Mouse (Mus musculus) heart, postnatal 14 days (tissue): ENCODE results near the gene Ifit2. TPM values are rescaled to one million over a fixed set of nuclear protein-coding genes. Genes with fewer than 3 reads are reported as not detected.

ENCODE experiments used
- DNase-seq, 2 experiments: peaks; one replicate each; pipeline ENCODE4 v3.0.0; 2021 to 2022
- intact Hi-C: fragments of 180-260 bp; cut with DNase I; formaldehyde crosslinking; loops from one replicate; pipeline ENCODE4 v1.15.1; 2025
- long read RNA-seq, 2 experiments: library from polyadenylated mRNA; stranded (forward); transcript quantifications; one replicate each; pipeline ENCODE4 v2.0.0; 2021
- total RNA-seq, 2 experiments: library from RNA; stranded (reverse); gene quantifications; 2 replicates each; pipeline ENCODE4 v1.2.3; 2021

Ifit2 gene
- total RNA-seq, result 1 to 10 TPM; 3.3 to 3.5 TPM
- long read RNA-seq, experiment 1, partial matches to known transcripts, result 4 of 6 reads
- long read RNA-seq, experiment 1, other reads (novel, unspliced or antisense), result 1 of 6 reads
- long read RNA-seq, experiment 2, partial matches to known transcripts, result 4 of 5 reads
- long read RNA-seq, experiment 2, other reads (novel, unspliced or antisense), result 0 of 5 reads

DNA sequence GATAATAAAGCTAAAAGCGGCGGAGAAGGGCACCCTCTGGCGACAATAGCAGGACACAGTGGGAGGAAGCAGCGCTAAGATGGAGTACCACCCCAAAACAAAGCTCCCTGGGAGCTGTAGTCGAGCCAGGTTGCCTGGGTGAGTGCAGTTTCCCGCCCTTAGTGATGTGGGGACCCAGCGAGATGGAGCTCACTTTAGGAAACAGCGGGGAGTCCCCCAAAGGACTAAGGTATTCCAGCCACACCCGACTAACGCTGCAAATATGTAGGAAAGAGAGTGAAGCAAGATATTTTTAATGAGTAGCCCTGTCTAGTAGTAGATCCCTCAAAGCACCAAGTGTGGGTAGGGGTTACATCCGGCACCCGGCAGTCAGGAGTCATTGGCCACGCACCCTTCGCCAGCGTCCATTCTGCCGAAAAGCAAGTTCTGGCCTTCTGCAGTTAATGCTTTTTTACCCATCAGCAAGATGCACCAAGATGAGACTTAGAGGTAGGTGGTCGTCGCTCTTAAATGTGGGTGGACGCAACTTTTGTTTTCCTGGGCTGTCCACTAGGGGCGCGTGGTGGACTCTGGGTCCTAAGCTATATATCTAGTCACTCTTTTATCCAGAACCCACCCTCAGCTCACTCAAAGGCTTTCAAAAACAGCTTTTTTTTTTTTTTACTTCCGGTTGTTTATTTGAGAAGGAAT is at the start of gene Ifit2:
Gene Ifit2, plus strand, starts transcription at position 161 of the 690 bp plus-strand sequence.
- intact Hi-C loops, result loop anchor here (5.0 to 10.0 kb wide), 2 partner anchors 224 to 308 kb away; no protein-coding TSS in a partner anchor
- peak; percentile 67 to 79 for DNase-seq

DNA sequence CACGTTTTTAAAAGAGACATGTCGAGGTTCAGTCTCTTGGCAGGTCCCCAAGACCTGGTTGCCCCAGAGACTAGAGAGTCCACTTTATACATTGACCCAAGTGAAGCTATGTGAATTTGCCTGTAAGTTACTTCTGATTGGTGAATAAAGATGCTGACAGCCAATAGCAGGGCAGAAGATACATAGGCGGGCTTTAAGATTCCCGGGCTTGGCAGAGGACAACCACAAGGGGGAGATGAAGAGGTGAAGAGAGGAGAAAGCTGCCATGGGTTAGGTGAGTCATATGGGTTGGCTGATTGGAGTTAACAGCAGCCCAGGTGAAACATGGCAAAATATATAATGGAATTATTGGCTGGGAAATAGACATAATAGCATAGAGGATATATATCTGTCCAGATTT is 49.7 kb upstream of the Ifit2 start:
- intact Hi-C loops, result loop anchor here (2.0 to 5.0 kb wide), 2 partner anchors 47 to 136 kb away; no protein-coding TSS in a partner anchor
- DNase-seq, result peak; percentile 56 to 68

DNA sequence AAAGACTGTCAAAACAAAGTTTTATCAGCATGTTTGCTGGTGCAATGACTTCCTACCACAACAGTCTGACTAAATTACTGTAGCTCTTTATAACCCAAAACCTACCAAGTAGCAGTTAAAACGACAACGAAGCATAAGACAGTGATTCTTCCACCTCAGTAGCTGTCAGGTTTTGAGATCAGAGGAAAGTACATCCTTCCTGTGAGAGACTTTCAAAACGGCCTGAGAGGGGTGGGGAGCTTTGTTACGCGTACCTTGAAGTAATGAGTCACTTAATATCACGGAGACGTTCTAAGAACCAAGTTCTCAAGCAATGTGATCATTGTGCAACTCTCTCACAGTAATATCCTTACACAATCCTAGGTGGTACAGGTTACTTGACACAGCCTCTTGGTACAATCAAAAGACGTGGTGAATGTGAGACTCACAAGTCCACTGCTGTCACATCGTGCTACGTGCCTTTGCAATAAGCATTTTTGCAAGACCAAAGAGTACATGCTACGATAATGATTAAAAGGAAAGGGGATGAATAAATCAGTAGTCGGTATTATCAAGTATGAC is 45.3 kb upstream of the Ifit2 start:
- intact Hi-C loops, result no loop called here
- DNase-seq, result no peak

DNA sequence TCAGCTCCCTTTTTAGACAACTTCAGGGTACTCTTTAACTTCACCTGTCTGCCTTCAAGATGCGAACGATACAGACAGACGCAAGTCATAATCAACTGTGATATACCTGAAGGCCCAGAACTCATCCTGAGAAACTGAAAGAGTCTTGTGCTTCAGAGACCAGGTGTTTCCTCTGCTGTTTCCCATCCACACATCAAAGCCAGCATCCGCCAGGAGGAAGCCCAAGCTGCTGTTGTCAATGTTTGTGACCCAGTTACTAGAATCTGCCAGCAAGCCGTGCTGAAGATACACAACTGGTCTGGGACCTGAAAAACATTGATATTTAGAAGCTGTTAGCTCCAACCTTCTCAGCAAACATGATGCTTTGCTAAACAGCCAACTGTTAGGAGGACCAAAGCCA is 39.8 kb upstream of the Ifit2 start:
- DNase-seq, result peak in 1 of 2 experiments; percentile 13

DNA sequence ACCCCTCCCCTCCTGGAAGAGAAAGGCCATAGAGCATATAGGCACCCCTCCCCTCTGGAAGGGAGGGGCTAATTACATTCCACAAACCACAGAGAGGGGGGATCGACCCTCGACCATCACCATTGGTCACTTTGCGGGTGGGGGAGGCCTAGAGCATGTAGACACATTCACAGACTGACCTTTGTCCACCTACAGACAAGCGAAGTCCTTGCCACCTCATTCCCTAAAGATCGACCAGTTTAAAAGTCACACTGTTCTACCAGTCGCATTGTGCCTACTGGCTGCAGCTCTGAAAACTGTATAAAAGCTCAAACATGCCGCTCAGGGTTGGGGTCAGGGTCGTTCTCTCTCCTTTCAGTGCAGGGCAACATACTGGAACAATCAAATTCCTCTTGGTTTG is 39.0 kb upstream of the Ifit2 start:
- intact Hi-C loops, result no loop called here

More for the DNA sequence above, 39.8 kb upstream of the Ifit2 start:
- intact Hi-C loops, result no loop called here

DNA sequence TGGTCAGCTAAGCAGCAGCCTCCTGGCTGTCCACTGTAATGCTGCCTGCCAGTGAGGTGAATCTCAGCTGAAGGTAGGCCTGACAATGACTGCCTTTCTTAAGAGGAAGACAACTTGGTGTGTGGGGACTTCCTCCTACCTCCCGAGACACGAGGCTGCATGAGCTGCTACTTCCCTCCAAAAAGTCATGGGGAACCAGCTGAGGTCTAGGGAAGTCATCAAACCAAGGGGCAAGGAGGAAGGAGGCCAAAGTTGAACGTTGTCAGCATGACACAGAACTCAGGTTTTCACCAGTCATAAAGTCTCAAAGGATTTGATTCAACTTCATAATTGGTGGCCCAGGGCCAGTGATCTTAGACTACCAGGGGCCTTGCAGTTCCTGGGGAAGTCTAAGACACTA is 34.8 kb upstream of the Ifit2 start:
- peak in 1 of 2 experiments; percentile 9 for DNase-seq
- intact Hi-C loops, result no loop called here

More for the DNA sequence above, 39.0 kb upstream of the Ifit2 start:
- no peak for DNase-seq

DNA sequence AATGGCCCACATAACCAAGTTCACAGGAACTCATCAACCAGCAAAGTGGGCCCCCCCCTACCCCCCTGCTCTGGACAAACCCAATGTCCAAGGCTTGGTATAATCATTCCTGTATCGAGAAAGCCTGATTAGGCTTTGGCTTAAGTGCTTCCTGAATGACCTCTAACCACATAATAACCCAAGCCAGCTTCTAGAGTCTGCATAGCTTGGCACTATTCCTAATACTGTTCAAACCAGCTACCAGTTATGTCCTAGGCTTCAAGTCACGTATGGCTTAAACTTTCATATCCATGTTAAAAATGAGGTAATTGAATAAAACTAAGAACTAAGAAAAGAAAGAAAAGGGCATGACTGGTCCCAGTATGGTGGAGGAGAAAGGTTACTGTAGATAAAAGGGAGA is 34.1 kb upstream of the Ifit2 start:
- DNase-seq, result no peak
- intact Hi-C loops, result no loop called here

DNA sequence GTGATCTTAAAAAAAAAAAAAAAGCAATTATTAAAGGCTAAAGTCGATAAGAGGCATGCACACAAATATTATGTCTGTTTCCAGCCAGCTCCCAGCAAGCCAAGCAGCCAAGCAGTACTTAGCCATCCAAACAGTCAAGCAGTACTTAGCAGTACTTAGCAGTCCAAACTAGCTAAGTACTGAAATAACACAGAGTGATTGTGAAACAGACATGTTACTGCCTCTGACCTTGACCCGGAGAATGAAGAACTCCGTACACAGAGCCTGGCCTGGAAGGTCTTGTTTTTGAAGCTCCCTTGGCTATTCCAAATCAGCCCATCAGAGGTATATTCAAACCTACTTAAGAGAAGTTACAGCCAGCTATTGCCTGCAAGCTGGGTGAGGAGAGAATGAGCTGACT is 33.3 kb upstream of the Ifit2 start:
- intact Hi-C loops, result no loop called here
- no peak for DNase-seq

DNA sequence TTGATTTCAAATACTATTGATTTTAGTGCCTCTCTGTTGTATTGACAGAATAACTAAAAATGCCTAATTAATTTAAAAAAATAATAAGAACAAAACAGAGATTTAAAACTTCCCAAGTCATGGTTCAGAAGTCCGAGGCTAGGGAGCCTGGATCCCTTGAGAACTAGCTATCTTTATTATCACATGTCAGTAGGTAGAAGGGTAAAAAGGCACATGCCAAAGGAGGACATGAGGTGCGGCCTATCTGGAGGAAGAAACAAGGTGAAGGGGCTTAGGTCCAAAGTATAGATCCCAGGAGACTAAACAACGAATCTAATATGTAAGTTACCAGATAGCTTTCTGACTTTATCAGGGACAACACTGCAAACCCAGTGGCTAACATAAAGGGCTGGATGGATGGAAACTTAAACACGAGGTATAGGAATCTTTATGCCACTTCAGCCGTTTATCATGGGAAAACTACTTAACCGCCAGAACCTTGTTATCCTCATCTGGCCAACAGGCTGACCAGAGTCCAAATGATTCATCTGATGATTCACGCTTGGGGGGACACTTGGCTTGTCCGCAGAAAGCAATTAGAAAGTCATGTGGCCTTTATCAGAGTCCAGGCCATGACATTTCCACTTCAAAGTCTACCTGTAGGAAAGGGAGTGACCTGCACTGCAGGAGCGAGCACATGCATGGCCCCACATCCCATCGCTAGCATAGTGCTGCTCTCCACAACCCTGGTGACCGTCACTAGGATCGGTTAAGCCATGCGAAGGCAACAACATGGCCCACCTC is 32.5 kb upstream of the Ifit2 start:
- no peak for DNase-seq
- intact Hi-C loops, result no loop called here

DNA sequence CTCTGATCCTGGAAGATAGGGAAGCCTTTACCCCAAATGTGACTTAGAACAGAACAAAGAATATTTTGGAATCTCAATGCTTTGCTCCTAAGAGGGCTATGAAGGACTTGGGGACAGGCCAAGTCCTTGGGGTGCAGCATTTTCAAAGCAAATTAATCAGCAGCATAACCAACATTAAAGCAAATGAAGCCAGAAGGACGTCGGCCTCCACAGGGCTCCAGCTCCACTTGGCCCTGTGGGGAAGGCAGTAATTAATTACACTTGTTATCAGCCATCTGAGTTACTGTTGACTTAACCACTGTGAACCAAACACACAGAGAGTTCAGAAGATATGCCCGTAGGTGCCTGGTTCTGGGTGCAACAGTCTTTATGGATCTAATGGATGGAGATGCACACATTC is 31.7 kb upstream of the Ifit2 start:
- no peak for DNase-seq
- intact Hi-C loops, result no loop called here

DNA sequence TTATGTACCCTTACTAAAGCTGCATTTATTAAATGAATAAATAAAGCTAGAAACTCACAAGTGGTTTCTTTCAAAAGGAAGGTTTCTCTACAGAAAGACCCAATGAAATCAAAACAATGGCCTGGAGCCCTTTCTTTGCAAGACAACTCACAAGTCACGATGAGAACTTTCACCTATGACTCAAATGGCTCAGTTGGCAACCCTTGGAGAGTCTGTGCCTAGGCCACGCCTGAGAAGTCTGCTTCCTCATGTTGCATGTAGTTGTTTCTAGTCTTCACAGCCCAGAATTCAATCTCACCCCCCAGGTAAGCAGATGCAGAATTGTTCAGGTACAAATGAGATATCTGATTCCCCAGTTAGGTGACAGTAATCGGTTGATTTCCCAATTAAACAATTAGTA is 30.8 kb upstream of the Ifit2 start:
- intact Hi-C loops, result no loop called here
- DNase-seq, result no peak

DNA sequence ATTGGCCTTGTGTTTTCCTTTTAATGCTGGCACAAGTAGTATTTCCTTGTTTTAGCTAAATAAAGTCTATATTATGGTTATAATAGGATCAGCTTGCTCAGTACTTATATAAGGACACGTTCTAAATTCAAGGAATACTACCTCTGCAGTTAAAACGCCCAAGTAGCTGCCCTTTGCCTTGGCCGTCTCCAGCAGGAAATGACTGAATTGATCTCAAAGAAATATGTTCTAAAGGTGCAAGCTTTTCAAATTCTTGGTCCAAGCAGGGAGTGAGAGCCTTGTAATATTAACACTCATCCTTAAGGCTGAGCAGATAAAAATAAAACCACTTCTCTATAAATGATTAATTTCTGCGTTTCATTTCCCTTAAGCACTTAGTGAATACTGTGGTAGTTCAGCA is 30.4 kb upstream of the Ifit2 start:
- DNase-seq, result no peak
- intact Hi-C loops, result no loop called here

DNA sequence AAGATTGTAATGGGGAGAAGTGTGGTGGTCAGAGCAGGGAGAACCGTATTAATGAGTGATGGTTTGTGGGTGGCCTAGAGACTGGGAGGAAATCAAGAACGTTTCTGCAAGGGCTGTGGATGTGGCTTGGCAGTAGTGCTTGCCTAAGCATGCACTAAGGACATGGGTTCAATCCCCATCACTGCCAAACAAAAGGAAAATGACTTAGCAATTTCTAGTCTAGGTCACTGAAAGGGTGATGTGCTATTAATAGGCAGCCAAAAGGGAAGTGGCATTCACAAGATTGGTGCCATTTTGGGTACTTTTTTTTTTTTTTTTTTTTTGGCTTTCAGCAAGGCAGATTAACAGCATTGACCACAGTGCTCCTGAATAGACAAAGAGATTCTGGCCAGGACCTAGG is 29.1 kb upstream of the Ifit2 start:
- DNase-seq, result no peak
- intact Hi-C loops, result no loop called here

DNA sequence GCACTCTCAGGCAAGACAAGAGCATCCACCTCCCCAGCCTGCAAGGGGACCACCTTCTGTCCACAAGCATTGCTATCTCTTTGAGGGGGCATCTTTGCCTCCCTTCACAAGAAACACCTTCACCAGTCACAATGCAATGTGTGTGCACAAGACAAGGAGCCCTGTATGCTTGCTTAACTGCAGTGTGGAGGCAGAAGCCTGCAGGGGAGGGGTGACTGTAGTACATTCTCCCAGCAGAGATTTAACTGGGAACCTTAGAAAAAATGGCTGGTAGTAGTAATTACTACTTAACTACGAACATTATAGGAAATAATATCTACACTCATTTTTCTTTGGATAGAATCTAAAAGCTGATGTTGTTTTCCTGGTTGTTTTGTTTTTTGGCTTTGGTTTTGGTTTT is 28.5 kb upstream of the Ifit2 start:
- no peak for DNase-seq
- intact Hi-C loops, result no loop called here

DNA sequence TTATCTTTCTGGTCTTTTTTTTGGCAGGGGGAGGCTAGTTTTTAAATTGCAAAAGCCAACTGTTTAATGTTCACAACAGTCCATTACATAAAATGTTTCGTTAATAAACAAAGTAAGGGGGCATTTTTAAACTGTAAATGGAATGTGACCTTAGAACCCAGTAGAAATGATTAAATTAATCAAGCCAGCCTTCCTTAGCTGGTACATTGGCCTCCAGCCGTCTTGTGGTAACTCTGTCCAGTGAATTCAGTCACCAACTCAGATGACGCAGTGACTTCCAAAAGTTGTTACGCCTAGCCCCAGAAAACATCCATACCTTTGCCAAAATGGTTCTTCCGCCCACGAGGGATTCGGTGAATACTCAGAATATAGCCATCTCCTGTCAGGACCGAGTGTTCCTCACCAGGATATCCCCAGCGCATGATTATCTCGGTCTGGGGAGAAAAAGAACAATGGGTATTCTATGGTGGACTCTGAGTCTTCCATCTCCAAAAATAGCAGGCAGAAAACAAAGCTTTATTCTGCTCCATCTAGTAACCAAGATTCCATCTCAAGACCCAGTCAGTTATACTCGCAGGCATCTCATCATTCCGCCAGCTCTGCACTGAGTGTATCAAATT is 27.3 kb upstream of the Ifit2 start:
- intact Hi-C loops, result no loop called here
- no peak for DNase-seq

DNA sequence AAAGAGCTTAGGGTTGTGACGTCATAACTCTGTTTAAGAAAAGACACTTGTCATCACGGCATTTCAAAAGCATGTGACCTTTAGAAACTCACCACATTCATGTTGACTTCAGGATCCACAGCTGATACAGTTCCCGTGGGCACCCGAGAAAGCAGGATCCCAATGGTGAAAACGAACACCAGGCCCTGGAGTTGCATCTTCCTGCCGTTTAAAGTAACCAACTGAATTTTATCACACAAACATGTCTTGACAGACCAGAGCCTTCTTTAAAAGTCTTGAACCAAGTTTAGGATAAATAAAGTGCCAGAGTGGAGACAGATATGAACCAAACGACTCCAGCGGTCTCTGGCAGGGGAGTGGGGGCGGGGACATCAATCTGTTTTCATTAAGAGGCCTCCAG is 25.8 kb upstream of the Ifit2 start:
- intact Hi-C loops, result no loop called here
- DNase-seq, result no peak

DNA sequence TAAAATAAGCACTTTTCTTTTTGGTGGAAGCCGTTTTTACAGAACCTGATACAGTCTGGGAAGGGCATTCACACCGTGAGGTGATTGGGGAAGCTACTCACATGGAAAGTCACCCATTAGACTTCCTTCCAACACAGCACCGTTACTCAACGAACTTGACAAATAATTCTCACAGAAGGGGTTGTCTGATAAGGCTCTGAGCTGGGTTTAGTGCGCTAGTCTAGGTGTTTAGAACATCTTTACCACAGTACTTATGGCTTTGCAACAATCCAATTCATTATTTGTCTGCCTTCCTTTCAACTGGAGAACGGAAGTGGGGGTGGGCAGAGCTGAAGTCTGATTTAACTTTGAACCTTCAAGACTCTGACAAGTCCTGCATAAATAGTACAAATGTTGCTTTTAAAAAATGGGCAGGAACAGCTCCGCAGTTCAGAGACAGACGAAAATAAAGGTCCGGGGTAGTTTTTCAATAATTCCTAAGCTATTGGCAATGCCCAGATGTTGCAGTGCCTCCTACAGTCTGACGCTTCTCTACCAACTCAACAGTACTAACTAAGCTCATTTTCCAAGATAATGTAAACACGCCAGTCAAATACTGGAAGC is 24.1 kb upstream of the Ifit2 start:
- DNase-seq, result peak in 1 of 2 experiments; percentile 12
- intact Hi-C loops, result no loop called here

DNA sequence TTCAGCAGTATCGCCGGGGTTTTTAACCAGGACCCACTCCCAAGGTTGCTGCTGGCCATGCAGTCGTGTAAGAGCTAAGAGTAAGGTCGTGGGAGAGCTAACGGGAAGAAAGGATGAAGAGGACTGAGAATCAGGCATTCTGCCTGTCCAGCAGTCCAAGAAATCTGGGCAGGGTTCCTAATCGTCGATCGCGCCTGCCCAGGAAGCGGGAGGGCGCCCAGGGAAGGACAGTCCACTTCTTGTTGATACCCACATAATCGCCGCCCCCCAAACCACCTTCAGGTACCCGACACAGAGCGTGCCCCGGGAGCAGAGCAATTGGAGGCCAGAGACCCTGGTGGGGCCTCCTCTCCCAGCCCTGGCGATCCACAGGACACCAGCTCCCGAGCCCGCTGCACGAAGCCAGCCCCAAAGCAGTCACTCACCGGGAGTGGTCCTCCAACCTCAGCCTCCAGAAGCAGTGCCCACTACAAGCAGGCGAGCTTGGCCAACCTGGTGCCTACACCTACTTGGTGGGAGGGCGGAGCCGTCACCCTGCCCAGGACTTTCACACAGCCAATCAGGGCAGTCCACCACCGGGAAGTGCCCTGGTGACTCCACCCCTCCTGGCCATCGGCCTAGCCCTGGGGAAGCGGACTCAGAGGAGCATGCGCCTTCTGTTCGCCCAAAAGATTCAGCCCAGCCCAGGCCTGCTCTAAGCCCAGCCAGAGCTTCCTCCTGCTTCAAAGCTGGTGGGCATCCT is 23.4 kb upstream of the Ifit2 start, which contains the start of gene Lipa:
Gene Lipa, minus strand, starts transcription at position 534 of the 742 bp plus-strand sequence.
- intact Hi-C loops, result no loop called here
- peak; percentile 96 to 97 for DNase-seq

DNA sequence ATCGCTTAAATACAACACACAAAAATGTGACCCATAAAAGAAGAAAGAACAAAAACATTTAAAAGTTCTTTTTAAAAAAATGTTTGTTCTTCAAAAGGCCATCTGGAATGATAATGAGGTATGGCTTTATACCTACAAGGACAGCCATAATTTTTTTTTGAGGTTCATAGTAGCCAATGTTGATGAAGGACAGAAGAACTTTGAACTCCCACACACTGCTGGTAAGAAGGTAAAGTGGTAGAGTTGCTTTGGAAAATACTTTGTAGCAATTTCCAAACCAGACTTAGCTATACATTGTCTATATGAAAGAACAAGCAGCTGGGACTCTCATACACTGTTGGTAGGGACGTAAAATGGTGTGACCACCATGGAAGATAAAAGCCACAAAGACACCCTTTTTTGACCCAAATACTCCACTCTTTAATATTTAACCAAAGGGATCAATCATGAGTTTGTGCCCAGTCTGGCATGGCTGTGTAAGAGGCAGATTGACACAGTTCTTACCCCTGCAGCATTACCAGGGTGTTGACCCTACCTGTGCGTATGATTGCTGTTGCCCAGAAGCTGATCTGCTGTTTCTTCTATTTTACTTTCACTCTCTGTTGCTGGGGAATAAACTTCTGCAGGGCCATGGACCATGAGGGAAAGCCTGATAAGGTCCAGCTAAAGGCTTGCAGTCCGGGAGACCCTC is 18.3 kb upstream of the Ifit2 start:
- no peak for DNase-seq
- intact Hi-C loops, result no loop called here
